Mouse (Mus musculus) G1E-ER4 (cell line): ENCODE measurements around the gene Ccdc120. TPM values are rescaled to one million over a fixed set of nuclear protein-coding genes. Genes with fewer than 3 reads are reported as not detected.

Experiments
- GATA1 ChIP-seq: IDR thresholded peaks from one replicate; pipeline ENCODE4 v1.8.0; 2012; ENCODE audit warnings: low read length, inconsistent platforms
- polyA plus RNA-seq: library from polyadenylated mRNA; stranded (reverse); fragments of >175 nt; gene quantifications from 2 replicates; pipeline ENCODE4 v1.2.3, GENCODE M21; 2012

Ccdc120 gene
- 9.6 and 11.4 TPM in 2 replicates for polyA plus RNA-seq

DNA sequence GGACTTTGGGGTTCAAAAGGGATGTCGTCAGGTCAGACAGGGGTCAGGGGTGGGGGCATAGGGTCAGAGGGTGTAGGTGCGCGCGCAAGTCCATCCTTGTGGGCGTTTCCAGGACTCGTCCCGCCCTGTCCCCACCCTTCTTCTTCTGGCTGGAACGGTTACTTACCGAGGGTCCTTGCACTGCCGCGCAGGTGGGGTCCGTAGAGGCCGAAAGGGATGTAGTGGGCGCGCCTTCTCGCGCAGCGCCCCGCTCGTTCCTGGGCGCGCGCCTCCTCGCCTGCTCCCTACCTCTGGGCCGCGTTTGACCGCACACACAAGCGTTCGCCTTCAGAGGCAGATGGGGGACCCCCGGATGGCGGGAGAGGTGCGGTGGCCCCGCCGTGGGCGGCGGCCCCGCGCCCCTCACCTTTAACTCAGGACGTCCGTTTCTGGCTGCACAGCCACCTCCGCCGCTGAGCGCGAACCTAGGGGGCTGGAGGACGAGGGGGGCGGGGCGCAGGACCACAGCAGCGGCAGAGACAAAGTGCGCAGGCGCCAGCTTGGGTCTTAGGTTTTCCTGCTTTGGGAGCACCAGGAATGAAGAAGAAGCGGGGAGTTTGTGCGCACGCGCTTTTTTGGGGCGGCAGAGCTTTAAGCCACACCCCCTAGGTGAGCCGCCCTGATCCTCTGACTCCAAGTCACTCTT, at the start of gene Ccdc120:
TSS of gene Ccdc120 (minus strand) at position 474 of the 685 bp plus-strand sequence.
- no peak for TF ChIP-seq GATA1

DNA sequence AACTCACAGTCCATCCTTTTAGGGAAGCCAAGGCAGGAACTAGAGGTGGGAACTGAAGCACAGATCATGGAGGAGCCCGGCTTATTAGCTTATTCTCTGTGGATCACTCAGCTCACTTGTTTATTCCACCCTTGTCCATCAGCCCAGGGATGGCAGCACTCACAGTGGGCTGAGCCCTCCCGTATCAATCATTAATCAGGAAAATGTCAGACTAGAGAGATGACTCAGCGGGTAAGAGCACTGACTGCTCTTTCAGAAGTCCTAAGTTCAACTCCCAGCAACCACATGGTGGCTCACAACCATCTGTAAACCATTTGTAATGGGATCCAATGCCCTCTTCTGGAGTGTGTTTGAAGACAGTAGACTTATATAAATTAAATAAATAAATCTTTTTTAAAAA, 46.6 kb upstream of the Ccdc120 start:
- TF ChIP-seq GATA1: no peak

DNA sequence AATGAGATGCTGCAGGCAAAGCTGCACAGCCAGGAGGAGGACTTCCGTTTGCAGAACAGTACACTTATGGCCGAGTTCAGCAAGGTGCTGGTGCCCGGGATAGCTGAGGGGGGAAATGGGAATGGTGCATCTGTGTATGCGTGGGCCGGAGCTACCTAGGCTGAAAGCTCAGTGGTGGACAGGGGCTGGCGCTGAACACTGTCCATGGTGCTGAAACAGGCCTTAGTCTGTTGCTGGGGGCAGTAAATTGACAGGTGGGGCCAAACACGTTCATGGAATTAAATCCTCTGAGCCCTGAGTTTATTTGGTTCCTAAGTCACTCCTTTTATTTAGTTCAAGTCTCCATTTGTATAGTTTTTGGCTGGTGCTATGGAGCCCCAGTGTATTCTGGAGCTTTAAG, 44.3 kb upstream of the Ccdc120 start:
- no peak for TF ChIP-seq GATA1

- no peak for TF ChIP-seq GATA1
Measured at GRCm38 (mm10) chrX:7793361-7793760, 42.7 kb upstream of the Ccdc120 start.

DNA sequence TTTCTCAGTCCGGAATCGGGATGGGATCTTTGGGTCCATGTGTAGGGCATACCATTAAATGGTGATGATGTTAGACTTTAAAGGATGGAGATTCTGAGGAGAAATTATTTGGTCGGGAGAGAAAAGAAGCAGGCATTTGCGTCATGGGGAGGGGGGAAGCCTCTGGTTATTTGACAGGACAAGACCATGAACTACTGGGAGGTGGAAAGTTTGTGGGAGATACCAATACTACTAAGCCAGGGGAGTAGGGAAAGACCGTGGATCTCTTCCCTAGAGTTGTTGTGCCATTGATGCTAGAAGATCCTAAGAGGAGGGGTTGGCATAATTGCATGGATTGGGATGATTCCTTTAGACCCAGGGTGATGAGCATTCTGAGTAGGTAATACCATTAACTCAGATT, 39.6 kb upstream of the Ccdc120 start:
- TF ChIP-seq GATA1: no peak

DNA sequence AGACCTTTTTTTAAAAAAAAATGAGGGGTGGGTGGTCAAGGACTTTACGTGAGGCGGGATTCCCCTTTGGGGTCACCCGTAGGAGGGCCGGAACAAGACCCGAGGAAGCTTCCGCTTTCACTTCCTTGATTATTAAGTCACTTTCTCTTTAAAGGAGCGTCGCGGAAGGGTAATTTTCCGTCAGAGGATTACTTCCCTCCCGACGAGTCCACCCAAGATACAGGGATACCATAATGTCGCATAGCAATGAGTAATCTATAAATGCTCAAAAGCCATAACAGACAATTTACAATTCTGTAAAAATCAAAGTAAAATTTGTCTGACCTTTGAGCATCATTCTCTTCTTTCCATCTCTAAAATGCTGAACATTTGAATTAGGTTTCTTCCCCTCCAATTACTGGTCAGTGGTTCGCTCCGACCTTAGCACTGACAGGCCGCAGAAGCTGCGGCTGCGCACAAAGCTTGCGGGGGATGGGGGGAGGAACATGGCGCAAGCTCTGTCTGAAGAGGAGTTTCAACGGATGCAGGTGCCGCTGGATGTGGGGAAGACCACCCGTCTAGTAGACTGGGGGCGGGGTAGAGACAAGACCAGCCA, 38.9 kb upstream of the Ccdc120 start, which contains the start of gene Gripap1:
TSS of gene Gripap1 (plus strand) at position 224 of the 595 bp plus-strand sequence.
- TF ChIP-seq GATA1: no peak

DNA sequence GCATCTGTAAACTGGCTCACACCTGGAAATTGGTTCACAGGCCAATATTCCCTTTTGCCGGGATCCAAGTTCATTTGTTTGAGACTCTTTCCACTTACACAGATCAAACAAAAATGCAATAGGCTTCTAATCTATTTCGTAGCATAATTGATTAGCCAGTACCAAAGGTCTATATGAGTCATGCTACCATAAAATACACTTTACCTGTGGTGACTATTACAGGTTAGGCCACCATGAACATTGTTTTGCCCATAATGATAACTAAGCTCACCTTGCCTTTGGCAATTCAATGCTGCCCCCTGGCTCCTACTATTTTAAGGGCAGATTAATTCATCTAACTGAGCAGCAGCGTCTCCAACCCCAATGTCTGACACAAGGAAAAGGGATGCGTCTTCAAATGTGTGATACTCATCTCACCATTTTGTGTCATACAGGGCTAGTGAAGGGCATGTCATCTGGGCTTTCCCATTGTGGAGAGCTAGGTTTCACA, 31.9 kb upstream of the Ccdc120 start:
- TF ChIP-seq GATA1: no peak

- no peak for TF ChIP-seq GATA1
Measured at GRCm38 (mm10) chrX:7779294-7779693, 28.6 kb upstream of the Ccdc120 start.

GRCm38 (mm10) chrX:7778450-7779244, 27.9 kb upstream of the Ccdc120 start:
- peak; percentile 39 for TF ChIP-seq GATA1

DNA sequence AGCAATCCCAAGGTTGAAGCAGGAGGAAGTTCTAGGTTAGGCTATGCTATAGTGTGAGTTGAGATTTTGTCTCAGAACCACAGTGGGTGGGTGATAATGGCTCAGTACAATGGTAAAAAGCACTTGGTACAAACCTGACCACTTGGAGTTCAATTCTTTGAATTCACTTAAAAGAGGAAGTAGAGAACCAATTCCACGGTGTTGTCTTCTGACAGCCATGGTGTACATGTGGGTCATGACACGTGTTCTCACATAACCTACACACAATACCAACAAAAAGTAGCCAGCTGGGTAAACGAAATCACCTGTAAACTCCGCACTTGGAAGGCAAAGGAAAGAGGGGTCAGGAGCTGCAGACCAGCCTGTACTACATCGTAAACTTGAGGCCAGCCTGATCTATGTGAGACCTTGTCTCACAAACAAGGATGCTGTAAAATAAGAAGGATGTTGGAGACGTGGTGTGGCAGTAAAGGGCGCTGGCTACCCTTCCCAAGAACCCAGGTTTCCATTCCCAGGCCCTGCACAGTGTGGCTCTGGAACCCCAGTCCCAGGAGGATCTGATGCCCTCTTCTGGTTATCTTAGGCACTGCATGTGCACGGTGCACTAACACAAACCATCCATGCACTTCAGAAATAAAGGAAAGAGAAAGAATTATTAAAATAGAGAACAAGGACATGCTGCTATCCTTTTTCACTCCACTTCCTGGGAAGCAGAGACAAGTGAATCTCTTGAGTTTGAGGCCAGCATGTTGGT, 25.8 kb upstream of the Ccdc120 start:
- no peak for TF ChIP-seq GATA1

GRCm38 (mm10) chrX:7775501-7776205, 24.9 kb upstream of the Ccdc120 start:
- TF ChIP-seq GATA1: no peak

GRCm38 (mm10) chrX:7772766-7773165, 22.1 kb upstream of the Ccdc120 start:
- no peak for TF ChIP-seq GATA1

DNA sequence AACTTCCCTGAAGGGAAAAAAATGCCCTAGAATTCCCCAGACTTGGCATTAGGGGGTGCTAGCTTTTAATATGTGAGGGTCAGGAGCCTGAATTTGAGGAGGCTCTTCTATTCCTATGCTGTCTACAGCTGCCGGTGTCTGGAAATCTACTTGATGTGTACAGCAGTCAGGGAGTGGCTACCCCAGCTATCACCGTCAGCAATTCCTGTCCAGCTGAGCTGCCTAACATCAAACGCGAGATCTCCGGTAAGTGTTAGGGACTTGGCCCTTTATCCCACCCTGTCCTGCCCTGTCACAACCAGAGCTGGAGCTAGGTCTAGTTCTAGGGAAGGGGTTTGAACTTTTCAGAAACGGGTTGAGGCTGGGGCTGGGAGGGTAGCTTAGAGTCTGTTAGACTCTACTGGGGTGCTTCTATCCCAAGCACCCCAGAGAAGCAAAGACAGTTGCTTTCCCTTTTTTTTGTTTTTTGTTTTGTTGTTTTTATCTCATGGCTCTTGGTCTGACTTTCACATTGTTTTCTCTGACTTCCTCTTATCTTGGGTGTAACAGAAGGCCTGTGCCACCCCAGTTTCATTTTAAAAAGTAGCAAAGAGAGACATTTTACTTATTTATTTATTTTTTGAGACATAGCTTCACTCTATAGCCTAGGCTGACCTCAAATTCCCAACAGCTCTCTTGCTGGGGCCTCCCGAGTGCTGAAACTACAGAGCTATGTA, 18.8 kb upstream of the Ccdc120 start:
- TF ChIP-seq GATA1: no peak

- no peak for TF ChIP-seq GATA1
Measured at GRCm38 (mm10) chrX:7765764-7766163, 15.1 kb upstream of the Ccdc120 start.

DNA sequence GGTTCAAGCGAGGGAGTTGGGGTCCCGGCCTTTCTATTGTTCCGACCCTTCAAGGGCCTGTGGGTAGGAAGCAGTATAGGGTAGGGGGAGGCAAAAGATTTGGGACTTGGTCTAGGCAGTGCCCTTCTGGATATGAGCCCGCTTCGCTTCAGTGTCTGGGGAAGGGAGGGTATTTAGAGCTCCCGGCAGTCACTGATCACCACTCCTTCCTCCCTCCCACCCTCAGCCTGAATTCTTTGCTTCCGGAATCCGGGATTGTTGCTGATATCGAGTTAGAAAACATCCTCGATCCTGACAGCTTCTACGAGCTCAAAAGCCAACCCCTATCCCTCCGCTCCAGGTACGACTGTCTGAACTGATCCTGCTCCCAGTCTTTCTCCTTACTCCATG, 14.6 kb upstream of the Ccdc120 start:
- no peak for TF ChIP-seq GATA1
